Mouse (Mus musculus): ENCODE results near the gene Gm47841.

GRCm38 (mm10) chr15:101001685-101002084, 45.5 kb downstream of the Gm47841 start:
- TF ChIP-seq CTCF (IDR thresholded peaks at IDR 0.05; ENCODE audit: low read depth) (0 out of 2 replicates have a peak, but pooled peaks have one; percentile 13), EP300 (optimal IDR thresholded peaks at IDR 0.05) (no peak)

All from stomach, postnatal 0 days (tissue).